Mouse (Mus musculus): ENCODE results near the gene Crtc1.

DNA sequence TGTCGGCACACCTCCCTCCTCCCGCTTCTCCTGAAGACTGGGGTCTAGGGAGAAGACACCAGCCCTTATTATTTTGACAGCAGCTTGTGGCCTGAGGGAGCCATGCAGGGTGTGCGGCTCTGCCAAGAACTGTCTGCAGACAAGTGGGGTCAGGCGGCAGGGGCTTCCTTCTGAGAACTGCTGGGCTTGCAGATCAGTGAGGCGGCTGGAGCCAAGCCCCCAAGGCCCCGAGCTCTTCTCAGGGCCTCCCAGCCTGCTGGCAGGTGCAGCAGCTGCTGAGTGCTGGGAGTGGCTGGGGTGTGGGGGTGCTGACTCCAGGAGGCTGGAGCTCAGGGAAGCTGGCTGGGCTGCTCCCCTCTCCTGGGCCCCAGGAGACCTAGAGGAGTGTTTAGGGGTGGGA, 31.1 kb downstream of the Crtc1 start:
- TF ChIP-seq POLR2A (IDR thresholded peaks at IDR 0.05; ENCODE audit: low read depth, low read length), result no peak
- no peak for TF ChIP-seq CTCF (conservative IDR thresholded peaks at IDR 0.05; ENCODE audit: insufficient read depth, insufficient read length, low read depth, low read length)

Data from kidney, adult 2 months (tissue).